Mouse (Mus musculus): ENCODE data around the gene Gm21310.
"Not testable (repeated sequence)": the region's sequence is repeated elsewhere in the genome, so short reads cannot be mapped to it uniquely, and the experiment has no call there.

The Gm21310 gene

DNA sequence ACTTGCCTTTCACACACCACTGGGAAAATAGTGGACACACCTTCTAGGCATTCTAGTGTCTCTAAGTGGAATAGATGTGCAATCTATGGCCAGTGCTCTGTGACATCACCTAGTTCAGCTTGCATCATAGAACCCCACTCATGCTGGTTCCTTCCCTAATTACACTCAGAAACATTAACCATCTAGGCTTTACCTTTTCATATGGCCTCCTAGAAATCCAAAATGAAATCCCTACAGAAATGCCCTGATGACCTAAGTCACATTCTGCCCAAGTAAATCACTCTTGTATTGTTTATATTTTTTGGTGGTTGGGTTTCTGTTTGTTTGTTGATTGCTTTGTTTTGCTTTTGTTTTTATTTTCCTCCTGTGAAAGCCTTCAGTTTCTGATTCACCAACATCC, at the start of gene Gm21310:
Gm21310 (minus strand) TSS at position 101 of the 400 bp plus-strand sequence.
- not testable (repeated sequence) for DNase-seq (ENCODE audit: low spot score)
